Mouse (Mus musculus) lung, postnatal 0 days (tissue): ENCODE measurements around the gene Fam207a. TPM values are rescaled to one million over a fixed set of nuclear protein-coding genes. Genes with fewer than 3 reads are reported as not detected.

Experiments used
- ATAC-seq: fragments of 200-750 bp; cut with Nextera tagmentation; 2 replicates; pipeline ENCODE4 v1.8.0; 2017; ENCODE audit warnings: moderate library complexity
- DNase-seq: peaks from one replicate; pipeline ENCODE4 v3.0.0-alpha.2; 2016; ENCODE audit warnings: low spot score
- H3K27ac ChIP-seq: fragments of 300-500 bp; sonication (generic); 2 replicates; pipeline ENCODE4 v1.5.1; 2014; ENCODE audit warnings: antibody characterized with exemption, mild to moderate bottlenecking, low read length, mixed read lengths
- H3K27me3 ChIP-seq: fragments of 300-500 bp; sonication (generic); replicated peaks from 2 replicates; pipeline ENCODE4 v1.6.1; 2014; ENCODE audit warnings: low read length, mixed read lengths; ENCODE audit not compliant: insufficient read depth
- H3K36me3 ChIP-seq: fragments of 300-500 bp; sonication (generic); 2 replicates; pipeline ENCODE4 v1.6.1; 2014; ENCODE audit warnings: low read length, mixed read lengths; ENCODE audit not compliant: insufficient read depth
- H3K4me1 ChIP-seq: fragments of 300-500 bp; sonication (generic); 2 replicates; pipeline ENCODE4 v1.6.1; 2014; ENCODE audit warnings: antibody characterized with exemption, low read depth, low read length, mixed read lengths; ENCODE audit not compliant: insufficient read depth
- H3K4me2 ChIP-seq: fragments of 300-500 bp; sonication (generic); replicated peaks from 2 replicates; pipeline ENCODE4 v1.6.1; 2014; ENCODE audit warnings: low read depth, mild to moderate bottlenecking, low read length, moderate library complexity, mixed read lengths
- H3K4me3 ChIP-seq: fragments of 300-500 bp; sonication (generic); 2 replicates; pipeline ENCODE4 v1.5.1; 2014; ENCODE audit warnings: low read depth, low read length
- H3K9ac ChIP-seq: fragments of 300-500 bp; sonication (generic); replicated peaks from 2 replicates; pipeline ENCODE4 v1.6.1; 2014; ENCODE audit warnings: low read depth, mild to moderate bottlenecking
- H3K9me3 ChIP-seq: fragments of 300-500 bp; sonication (generic); 2 replicates; pipeline ENCODE4 v1.6.1; 2016; ENCODE audit warnings: low read length, mixed read lengths
- CTCF ChIP-seq: IDR thresholded peaks from 2 replicates; pipeline ENCODE4 v1.5.1; 2016; ENCODE audit warnings: antibody characterized with exemption, mild to moderate bottlenecking
- EP300 ChIP-seq: IDR thresholded peaks from 2 replicates; pipeline ENCODE4 v1.6.1; 2016; ENCODE audit warnings: antibody characterized with exemption, mild to moderate bottlenecking, control low read depth
- WGBS: fragments of 180-500 bp; shearing (Covaris S2); extraction: QIAGEN DNeasy Blood & Tissue Kit; methylation state at CpG from one replicate; pipeline ENCODE4 v1.1.7; 2014; 5-methylcytosine and 5-hydroxymethylcytosine counted together
- polyA plus RNA-seq: library from polyadenylated mRNA; unstranded; fragments of >200 nt; fragmentation: Nextera tagmentation; extraction: Ambion mirVana; gene quantifications from 2 replicates; pipeline ENCODE4 v1.2.1, GENCODE M21; 2015

Gene Fam207a
- polyA plus RNA-seq, 1 experiment from 2014 or later = 27.2 TPM

DNA sequence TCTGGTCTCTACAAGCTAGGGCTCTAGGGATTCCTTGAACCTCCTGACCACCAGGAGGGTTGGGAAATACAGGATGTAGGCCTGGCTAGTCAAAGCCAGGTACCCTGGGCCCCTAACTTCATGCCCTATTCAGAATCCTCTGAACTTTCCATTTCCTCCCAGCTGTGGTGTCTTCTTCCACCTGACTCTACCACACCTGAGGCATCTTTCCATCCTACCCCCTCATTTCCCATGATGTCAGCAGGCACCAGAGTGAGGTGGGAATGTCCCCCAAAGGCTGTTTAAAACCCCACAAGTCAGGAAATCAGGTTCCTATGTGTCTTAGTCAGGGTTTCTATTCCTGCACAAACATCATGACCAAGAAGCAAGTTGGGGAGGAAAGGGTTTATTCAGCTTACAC lies 33.8 kb downstream of the Fam207a start:
- ATAC-seq (no peak), DNase-seq (no peak)
- H3K4me1 ChIP-seq = peaks cover 13% of the 10 kb centered on the region
- H3K9me3 ChIP-seq = no peaks in the 10 kb centered on the region
- no peak overlapping the region for H3K4me2 ChIP-seq
- H3K4me3 ChIP-seq = no peak overlapping the region
- no peak overlapping the region for H3K27ac ChIP-seq
- H3K9ac ChIP-seq = no peak overlapping the region
- H3K36me3 ChIP-seq = 0 out of 2 replicates have a peak, but pooled peaks cover 7% of the 10 kb centered on the region
- TF ChIP-seq EP300 (no peak), CTCF (no peak)
- H3K27me3 ChIP-seq = no peaks in the 10 kb centered on the region

DNA sequence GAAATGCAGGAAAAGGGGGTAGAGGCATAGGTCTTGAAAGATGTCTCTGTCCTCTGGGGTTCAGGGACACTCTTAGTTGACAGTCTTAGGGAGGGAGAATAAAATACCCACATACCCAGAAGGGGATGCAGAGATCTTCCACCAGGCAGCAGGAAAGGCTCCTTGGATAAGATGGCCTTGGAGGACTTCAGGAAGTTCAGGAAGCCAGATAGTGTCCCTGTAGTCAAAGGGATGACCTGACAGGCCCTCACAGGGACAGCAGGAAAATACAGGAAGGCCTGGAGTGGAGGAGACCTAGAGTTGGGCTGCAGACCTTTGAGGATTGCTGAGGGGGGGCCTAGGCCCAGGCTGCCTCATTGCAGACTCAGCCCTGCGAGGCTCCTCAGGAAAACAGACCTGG lies 35.6 kb downstream of the Fam207a start:
- Histone ChIP-seq H3K36me3 (no peaks in the 10 kb centered on the region), H3K9ac (no peak overlapping the region), H3K4me1 (peaks cover 11% of the 10 kb centered on the region), H3K9me3 (no peaks in the 10 kb centered on the region), H3K27me3 (no peaks in the 10 kb centered on the region), H3K4me3 (no peak overlapping the region), H3K27ac (no peak overlapping the region), H3K4me2 (no peak overlapping the region)
- DNase-seq (no peak), ATAC-seq (no peak)
- TF ChIP-seq CTCF = no peak
- TF ChIP-seq EP300 = no peak
- 100% methylated on average over 1 of the region's 1 CpGs for WGBS

DNA sequence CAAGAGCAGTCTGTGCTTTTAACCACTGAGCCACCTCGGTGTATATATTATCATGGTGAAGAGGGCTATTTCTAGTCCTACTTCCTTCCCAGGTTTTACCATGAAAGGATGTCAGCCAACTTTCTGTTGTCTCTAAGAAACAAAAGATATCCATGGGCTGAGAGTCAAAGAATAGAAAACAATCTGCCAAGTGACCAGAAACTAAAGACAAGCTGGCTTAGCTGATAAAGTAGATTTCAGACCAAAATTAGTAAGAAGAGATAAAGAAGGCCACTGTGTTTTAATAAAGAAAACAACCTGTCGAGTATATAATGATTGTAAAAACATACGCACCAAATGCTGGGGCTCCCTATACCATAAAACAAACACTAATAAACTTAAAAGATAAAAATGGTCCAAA lies 38.7 kb downstream of the Fam207a start:
- Histone ChIP-seq H3K27me3 (no peaks in the 10 kb centered on the region), H3K4me1 (no peaks in the 10 kb centered on the region), H3K36me3 (no peaks in the 10 kb centered on the region), H3K9ac (no peak overlapping the region), H3K4me3 (no peak overlapping the region), H3K27ac (no peak overlapping the region), H3K4me2 (no peak overlapping the region), H3K9me3 (no peaks in the 10 kb centered on the region)
- TF ChIP-seq CTCF (no peak), EP300 (no peak)
- no peak for ATAC-seq
- WGBS = 42% methylated on average over 3 of the region's 3 CpGs
- DNase-seq = no peak

DNA sequence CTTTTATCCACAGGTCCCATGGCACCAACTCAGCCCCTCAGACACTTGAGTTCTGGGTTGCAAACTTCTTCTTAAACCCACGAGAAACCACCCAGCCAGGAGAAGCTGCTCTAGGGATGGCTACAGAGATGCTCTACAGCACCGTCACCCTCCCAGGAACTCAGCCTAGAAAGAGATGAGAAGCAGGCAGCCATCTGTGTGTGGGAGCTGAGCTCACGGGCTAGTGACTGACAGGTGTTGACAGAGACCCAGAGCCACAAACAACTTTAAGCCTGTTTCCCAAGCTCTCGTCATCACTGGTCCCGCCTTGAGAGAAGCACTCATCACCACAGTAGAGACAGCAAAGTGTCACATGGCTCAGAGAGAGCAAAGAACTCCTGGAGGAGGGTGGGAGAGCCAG lies 43.4 kb downstream of the Fam207a start:
- no peak overlapping the region for H3K9ac ChIP-seq

DNA sequence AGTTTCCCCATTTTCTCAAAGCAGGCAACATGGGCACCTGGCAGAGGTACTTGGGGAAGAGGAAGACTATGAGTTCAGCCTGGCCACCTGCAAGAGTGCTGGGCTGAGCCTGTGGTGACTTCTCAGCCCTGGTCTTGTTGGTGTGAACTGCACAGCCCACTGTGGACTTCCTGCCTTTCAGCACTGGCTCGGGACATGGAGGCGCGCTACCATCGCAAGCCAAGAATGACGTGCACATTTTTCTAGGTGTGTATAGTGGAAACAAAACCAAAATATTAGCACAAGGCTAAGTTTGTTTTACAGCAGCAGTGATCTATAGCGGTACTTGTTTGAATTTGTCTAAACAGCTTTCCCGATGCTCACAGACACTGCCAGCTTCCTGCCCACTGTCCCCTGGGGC lies 44.1 kb downstream of the Fam207a start:
- no peaks in the 10 kb centered on the region for H3K9me3 ChIP-seq
- no peak overlapping the region for H3K4me2 ChIP-seq
- H3K9ac ChIP-seq = no peak overlapping the region
- ATAC-seq = peak; percentile 44
- WGBS = 37% methylated on average over 7 of the region's 7 CpGs
- H3K36me3 ChIP-seq = no peaks in the 10 kb centered on the region
- no peaks in the 10 kb centered on the region; the same call in 1 of the 2 replicates for H3K4me1 ChIP-seq
- no peak overlapping the region for H3K4me3 ChIP-seq
- no peak overlapping the region for H3K27ac ChIP-seq
- no peaks in the 10 kb centered on the region for H3K27me3 ChIP-seq
- DNase-seq = no peak
- TF ChIP-seq CTCF (no peak), EP300 (no peak)

More for the DNA sequence above, 43.4 kb downstream of the Fam207a start:
- TF ChIP-seq EP300 (no peak), CTCF (no peak)
- WGBS = 67% methylated on average over 5 of the region's 5 CpGs
- ATAC-seq (no peak), DNase-seq (no peak)
- H3K4me2 ChIP-seq = no peak overlapping the region
- H3K4me3 ChIP-seq = no peak overlapping the region
- H3K27ac ChIP-seq = no peak overlapping the region
- H3K36me3 ChIP-seq = no peaks in the 10 kb centered on the region
- no peaks in the 10 kb centered on the region; the same call in 1 of the 2 replicates for H3K4me1 ChIP-seq
- no peaks in the 10 kb centered on the region for H3K9me3 ChIP-seq
- no peaks in the 10 kb centered on the region for H3K27me3 ChIP-seq

DNA sequence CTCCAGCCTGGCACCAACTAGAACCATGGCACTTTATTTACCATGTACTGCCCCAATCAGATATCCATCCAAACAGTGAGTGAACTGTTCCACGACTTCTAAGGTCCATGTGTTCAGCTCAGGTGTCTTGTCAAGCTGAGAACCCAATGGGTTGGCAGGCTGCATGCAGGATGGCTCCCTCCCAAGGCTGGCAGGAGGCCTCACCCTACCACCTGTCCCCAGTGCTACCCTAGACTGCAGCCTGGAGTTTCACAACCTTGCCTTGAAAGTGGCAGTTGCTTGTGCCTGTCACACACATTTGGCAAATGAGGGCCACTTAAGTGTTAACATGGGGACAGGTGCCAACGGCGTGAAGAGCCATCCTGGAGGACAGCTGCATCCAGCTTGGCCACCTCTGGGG lies 44.8 kb downstream of the Fam207a start:
- no peaks in the 10 kb centered on the region for H3K9me3 ChIP-seq
- WGBS = 64% methylated on average over 3 of the region's 3 CpGs
- no peaks in the 10 kb centered on the region for H3K36me3 ChIP-seq
- no peak overlapping the region for H3K9ac ChIP-seq
- H3K4me3 ChIP-seq = no peak overlapping the region
- H3K27me3 ChIP-seq = no peaks in the 10 kb centered on the region
- no peak overlapping the region for H3K4me2 ChIP-seq
- ATAC-seq (no peak), DNase-seq (no peak)
- peaks cover 2% of the 10 kb centered on the region; the same call in 1 of the 2 replicates for H3K4me1 ChIP-seq
- H3K27ac ChIP-seq = no peak overlapping the region
- TF ChIP-seq CTCF (no peak), EP300 (no peak)

DNA sequence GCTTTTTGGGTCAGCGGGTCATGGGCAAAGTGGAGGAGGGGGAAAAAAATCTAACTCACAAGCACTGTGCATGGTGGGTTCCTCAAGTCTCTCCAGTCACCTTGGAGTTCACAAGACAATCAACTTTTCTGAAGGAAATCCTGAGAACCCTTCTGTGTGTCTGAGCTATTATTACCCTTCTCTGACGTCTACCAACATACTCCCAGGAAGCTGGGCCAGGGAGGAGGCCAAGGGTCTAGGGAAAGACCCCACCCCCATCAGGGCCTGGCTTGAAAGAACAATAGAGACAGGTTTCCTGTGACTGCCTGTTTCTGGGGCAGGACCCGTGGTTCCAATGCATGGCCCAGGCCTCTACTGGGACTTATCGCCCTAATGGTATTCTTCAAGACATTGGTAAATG lies 46.9 kb downstream of the Fam207a start:
- ATAC-seq = no peak
- TF ChIP-seq CTCF = no peak
- peak; percentile 60 for TF ChIP-seq EP300

More for the DNA sequence above, 46.9 kb downstream of the Fam207a start:
- H3K4me2 ChIP-seq = no peak overlapping the region
- no peak for DNase-seq
- H3K4me1 ChIP-seq = peaks cover 16% of the 10 kb centered on the region
- no peaks in the 10 kb centered on the region for H3K9me3 ChIP-seq
- no peaks in the 10 kb centered on the region for H3K36me3 ChIP-seq
- no peak overlapping the region for H3K27ac ChIP-seq
- no peak overlapping the region for H3K9ac ChIP-seq
- WGBS = 68% methylated on average over 4 of the region's 4 CpGs
- no peaks in the 10 kb centered on the region for H3K27me3 ChIP-seq
- no peak overlapping the region for H3K4me3 ChIP-seq
